Mouse (Mus musculus) layer of hippocampus, adult 2 months (tissue): ENCODE results near the gene Rnf2. TPM values are rescaled to one million over a fixed set of nuclear protein-coding genes. Genes with fewer than 3 reads are reported as not detected.

ENCODE experiments used
- DNase-seq, 2 experiments: peaks; one replicate each; pipeline ENCODE4 v3.0.0; 2022; ENCODE audit warnings: low spot score in 2 of 2
- H3K27ac ChIP-seq: fragments of 200-600 bp; 2 replicates; pipeline ENCODE4 v1.8.1; 2022
- H3K4me3 ChIP-seq: fragments of 200-600 bp; 2 replicates; pipeline ENCODE4 v1.8.1; 2022; ENCODE audit warnings: mild to moderate bottlenecking
- CTCF ChIP-seq: fragments of 200-600 bp; conservative IDR thresholded peaks from 2 replicates; pipeline ENCODE4 v1.8.1; 2022; ENCODE audit warnings: antibody characterized with exemption, mild to moderate bottlenecking, moderate library complexity
- microRNA-seq, 2 experiments: library from miRNA; unstranded; fragments of <30 nt; microRNA quantifications; one replicate each; pipeline ENCODE4 v1.2.0; 2021
- total RNA-seq, 2 experiments: library from RNA; stranded (reverse); gene quantifications; 2 replicates each; pipeline ENCODE4 v1.2.3; 2021

The Rnf2 gene
- total RNA-seq, 2 experiments from 2014 or later: 37.2 to 50.4 TPM

DNA sequence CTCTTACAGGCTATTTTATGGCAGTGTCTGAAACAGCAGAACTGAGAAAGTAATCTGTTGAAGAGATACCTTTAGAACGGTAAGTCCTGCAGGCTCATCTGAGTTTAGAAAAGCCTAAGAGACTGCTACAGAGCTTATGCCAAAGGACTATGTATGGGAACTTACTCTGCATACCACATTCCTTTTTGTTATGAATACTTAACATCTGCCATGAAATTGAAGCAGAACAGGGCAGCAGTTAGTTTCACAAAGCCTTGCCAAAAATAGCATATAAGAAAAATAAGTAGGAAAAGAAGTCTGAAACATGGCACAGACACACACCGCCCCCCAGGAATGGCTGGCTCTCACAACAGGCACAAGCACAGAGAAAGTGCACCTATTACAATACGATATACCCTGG is 90.9 kb downstream of the Rnf2 start:
- Histone ChIP-seq H3K4me3 (no peak overlapping the region), H3K27ac (no peak overlapping the region)
- DNase-seq: no peak
- TF ChIP-seq CTCF: no peak

Small RNAs within 50 kb of the gene (microRNA-seq; reads per million reads assigned to microRNA genes)
- gene Mir7682: 0 to 0.37 reads per million in 2 experiments

Other genes starting within 250 kb of the Rnf2 start
- gene Ivns1abp, start 156.5 kb downstream of the Rnf2 start, total RNA-seq: 10 to 100 TPM; 85.8 to 96.9 TPM
- gene Swt1, start 72.5 kb downstream of the Rnf2 start, total RNA-seq: 10 to 100 TPM; 11.6 to 21.2 TPM
- gene Trmt1l, start 72.4 kb downstream of the Rnf2 start, total RNA-seq: 10 to 100 TPM; 31.7 to 35.5 TPM
- 1 to 10 TPM; 1.4 to 1.7 TPM for gene Fam129a, start 70.2 kb upstream of the Rnf2 start, total RNA-seq